Mouse (Mus musculus) stomach, embryonic 14.5 days (tissue): Measurements from ENCODE around the gene Rtkn. TPM values are rescaled to one million over a fixed set of nuclear protein-coding genes. Genes with fewer than 3 reads are reported as not detected.
A peak's percentile ranks its signal among the peaks of the same experiment; 100 is the strongest.

Source experiments
- ATAC-seq: fragments of 200-750 bp; cut with Nextera tagmentation; 2 replicates; pipeline ENCODE4 v1.8.0; 2017; ENCODE audit warnings: low read depth, moderate TSS enrichment; ENCODE audit not compliant: insufficient number of reproducible peaks, insufficient read depth, low FRiP score
- H3K27ac ChIP-seq: fragments of 300-500 bp; sonication (generic); 2 replicates; pipeline ENCODE4 v1.5.1; 2014; ENCODE audit warnings: mild to moderate bottlenecking, low read length, moderate library complexity, mixed read lengths
- H3K27me3 ChIP-seq: fragments of 300-500 bp; sonication (generic); 2 replicates; pipeline ENCODE4 v1.6.1; 2014; ENCODE audit warnings: low read length, control low read depth, mixed read lengths; ENCODE audit not compliant: control insufficient read depth, insufficient read depth
- H3K36me3 ChIP-seq: fragments of 300-500 bp; sonication (generic); 2 replicates; pipeline ENCODE4 v1.6.1; 2014; ENCODE audit warnings: mild to moderate bottlenecking, control low read depth, low read length, moderate library complexity, mixed read lengths; ENCODE audit not compliant: control insufficient read depth, insufficient read depth
- H3K4me1 ChIP-seq: fragments of 300-500 bp; sonication (generic); 2 replicates; pipeline ENCODE4 v1.6.1; 2014; ENCODE audit warnings: low read length, control low read depth, mixed read lengths; ENCODE audit not compliant: control insufficient read depth, insufficient read depth
- H3K4me2 ChIP-seq: fragments of 300-500 bp; sonication (generic); replicated peaks from 2 replicates; pipeline ENCODE4 v1.6.1; 2014; ENCODE audit warnings: low read depth, low read length, control low read depth
- H3K4me3 ChIP-seq: fragments of 300-500 bp; sonication (generic); 2 replicates; pipeline ENCODE4 v1.5.1; 2014; ENCODE audit warnings: low read depth, low read length, control low read depth
- H3K9ac ChIP-seq: fragments of 300-500 bp; sonication (generic); replicated peaks from 2 replicates; pipeline ENCODE4 v1.6.1; 2014; ENCODE audit warnings: low read depth, mild to moderate bottlenecking, control low read depth, low read length, moderate library complexity, mixed read lengths
- H3K9me3 ChIP-seq: fragments of 300-500 bp; sonication (generic); 2 replicates; pipeline ENCODE4 v1.6.1; 2016; ENCODE audit warnings: low read depth, low read length, control low read depth; ENCODE audit not compliant: control insufficient read depth
- WGBS: fragments of 180-500 bp; shearing (Covaris S2); extraction: QIAGEN DNeasy Blood & Tissue Kit; methylation state at CpG from one replicate; pipeline ENCODE4 v1.1.7; 2014; 5-methylcytosine and 5-hydroxymethylcytosine counted together
- polyA plus RNA-seq: library from polyadenylated mRNA; unstranded; fragments of >200 nt; fragmentation: Nextera tagmentation; extraction: Ambion mirVana; gene quantifications from 2 replicates; pipeline ENCODE4 v1.2.1, GENCODE M21; 2014

Gene Rtkn
- polyA plus RNA-seq, 1 experiment from 2014 or later: 19.2 TPM

- H3K4me2 ChIP-seq: peak within 1 kb of the TSS; percentile 91
- ATAC-seq: peak; percentile 96
- H3K9me3 ChIP-seq: no peaks in the 10 kb centered on the region
- H3K4me3 ChIP-seq: peak within 1 kb of the TSS; percentile 66
- H3K27me3 ChIP-seq: no peaks in the 10 kb centered on the region
- under 1% methylated on average over 37 of the region's 38 CpGs for WGBS
- H3K27ac ChIP-seq: peak within 1 kb of the TSS; percentile 99
- H3K36me3 ChIP-seq: peaks cover 21% of the 10 kb centered on the region
- peaks cover 38% of the 10 kb centered on the region for H3K4me1 ChIP-seq
- H3K9ac ChIP-seq: peak within 1 kb of the TSS; percentile 87
Measured at GRCm38 (mm10) chr6:83120930-83121862, 14.1 kb upstream of the Rtkn start, which contains the start of gene Wbp1. TSS of gene Wbp1 (minus strand) at chr6:83121559.

GRCm38 (mm10) chr6:83121863-83122710 is 13.2 kb upstream of the Rtkn start:
- Histone ChIP-seq H3K27me3 (no peaks in the 10 kb centered on the region), H3K9ac (peak overlapping the region; percentile 87), H3K4me1 (peaks cover 30% of the 10 kb centered on the region), H3K27ac (peak overlapping the region; percentile 99), H3K36me3 (peaks cover 18% of the 10 kb centered on the region), H3K4me3 (peak overlapping the region; percentile 66), H3K4me2 (peak overlapping the region; percentile 91), H3K9me3 (no peaks in the 10 kb centered on the region)
- WGBS: under 1% methylated on average over 46 of the region's 52 CpGs
- ATAC-seq: no peak

- H3K9ac ChIP-seq: no peak overlapping the region
- H3K27me3 ChIP-seq: no peaks in the 10 kb centered on the region
- H3K9me3 ChIP-seq: no peaks in the 10 kb centered on the region
- peaks cover 13% of the 10 kb centered on the region; the same call in 1 of the 2 replicates for H3K36me3 ChIP-seq
- peaks cover 30% of the 10 kb centered on the region for H3K4me1 ChIP-seq
- peak overlapping the region; percentile 99; the same call in 1 of the 2 replicates for H3K27ac ChIP-seq
- no peak for ATAC-seq
- 91% methylated on average over 5 of the region's 5 CpGs for WGBS
- peak overlapping the region; percentile 91 for H3K4me2 ChIP-seq
- no peak overlapping the region for H3K4me3 ChIP-seq
Measured at GRCm38 (mm10) chr6:83122961-83123360, 12.3 kb upstream of the Rtkn start.

GRCm38 (mm10) chr6:83124851-83125312 is 10.4 kb upstream of the Rtkn start:
- H3K4me2 ChIP-seq: peak overlapping the region; percentile 92
- H3K27ac ChIP-seq: 0 out of 2 replicates have a peak overlapping the region, but pooled peaks have one; percentile 44
- WGBS: under 1% methylated on average over 30 of the region's 30 CpGs

GRCm38 (mm10) chr6:83125331-83125730 is 9.9 kb upstream of the Rtkn start, which contains the start of gene Ino80b:
TSS of gene Ino80b (minus strand) at chr6:83125431.
- H3K4me3 ChIP-seq: peak within 1 kb of the TSS; percentile 79
- no peaks in the 10 kb centered on the region for H3K27me3 ChIP-seq
- WGBS: 28% methylated on average over 5 of the region's 5 CpGs
- H3K4me2 ChIP-seq: peak within 1 kb of the TSS; percentile 92
- H3K9me3 ChIP-seq: no peaks in the 10 kb centered on the region
- H3K27ac ChIP-seq: 0 out of 2 replicates have a peak within 1 kb of the TSS, but pooled peaks have one; percentile 44
- peaks cover 21% of the 10 kb centered on the region for H3K4me1 ChIP-seq
- ATAC-seq: no peak
- peak within 1 kb of the TSS; percentile 63 for H3K9ac ChIP-seq
- H3K36me3 ChIP-seq: no peaks in the 10 kb centered on the region

More at GRCm38 (mm10) chr6:83124851-83125312, 10.4 kb upstream of the Rtkn start:
- H3K4me3 ChIP-seq: peak overlapping the region; percentile 79
- peak; percentile 5; the same call in 1 of the 2 replicates for ATAC-seq
- H3K9me3 ChIP-seq: no peaks in the 10 kb centered on the region
- peak overlapping the region; percentile 63 for H3K9ac ChIP-seq
- no peaks in the 10 kb centered on the region for H3K36me3 ChIP-seq
- no peaks in the 10 kb centered on the region for H3K27me3 ChIP-seq
- peaks cover 26% of the 10 kb centered on the region for H3K4me1 ChIP-seq

- peaks cover 15% of the 10 kb centered on the region for H3K4me1 ChIP-seq
- H3K9me3 ChIP-seq: no peaks in the 10 kb centered on the region
- no peak for ATAC-seq
- WGBS: 92% methylated on average over 5 of the region's 5 CpGs
- no peak overlapping the region for H3K27ac ChIP-seq
- no peak overlapping the region for H3K4me3 ChIP-seq
- no peaks in the 10 kb centered on the region for H3K36me3 ChIP-seq
- H3K4me2 ChIP-seq: no peak overlapping the region
- H3K27me3 ChIP-seq: no peaks in the 10 kb centered on the region
- no peak overlapping the region for H3K9ac ChIP-seq
Measured at GRCm38 (mm10) chr6:83127419-83127818, 7.8 kb upstream of the Rtkn start.

- H3K27ac ChIP-seq: peak overlapping the region; percentile 68
- H3K36me3 ChIP-seq: no peaks in the 10 kb centered on the region
- H3K4me2 ChIP-seq: no peak overlapping the region
- WGBS: 55% methylated on average over 6 of the region's 6 CpGs
- H3K9me3 ChIP-seq: no peaks in the 10 kb centered on the region
- no peak overlapping the region for H3K9ac ChIP-seq
- H3K27me3 ChIP-seq: no peaks in the 10 kb centered on the region
- no peak overlapping the region for H3K4me3 ChIP-seq
- H3K4me1 ChIP-seq: peaks cover 16% of the 10 kb centered on the region
- peak; percentile 55; the same call in 1 of the 2 replicates for ATAC-seq
Measured at GRCm38 (mm10) chr6:83131469-83132034, 3.7 kb upstream of the Rtkn start.
